ENCODE assay signal across 19 mouse cellular contexts in the genomic region with DNA sequence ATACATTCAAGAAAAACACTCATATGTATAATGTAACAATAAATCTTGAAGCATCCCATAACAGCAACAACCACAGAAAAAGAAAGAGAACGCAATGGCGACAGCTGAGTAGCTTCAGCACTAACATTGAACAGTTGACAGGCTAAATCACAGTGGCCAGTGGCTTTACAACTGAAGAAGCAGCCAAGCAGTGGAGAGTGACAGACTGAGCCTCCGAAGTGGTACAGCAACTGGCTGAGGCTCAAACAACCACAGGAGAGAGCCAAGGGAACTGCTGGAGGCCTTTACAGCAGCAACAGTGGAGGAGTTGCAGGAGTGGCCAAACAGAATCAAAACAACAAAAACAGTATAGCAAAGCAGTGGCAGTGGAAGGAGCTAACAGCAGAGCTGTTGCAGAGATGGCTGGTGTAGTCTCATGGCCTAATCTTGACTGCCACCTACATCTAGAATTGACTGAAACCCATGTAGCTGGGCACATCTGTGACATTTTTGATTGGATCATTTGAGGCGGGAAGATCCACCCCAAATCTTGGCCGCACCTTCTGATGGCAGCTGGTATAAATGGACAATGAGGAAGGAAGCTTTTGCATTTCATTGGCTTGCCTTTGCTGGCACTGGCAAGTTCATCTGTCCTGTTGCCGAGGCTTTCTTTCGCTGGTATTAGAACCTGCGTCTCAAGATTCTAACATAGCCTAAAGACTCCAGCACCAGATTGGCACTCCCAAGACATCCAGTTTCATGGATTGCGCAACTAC. TPM values are rescaled to one million over a fixed set of nuclear protein-coding genes. Genes with fewer than 3 reads are reported as not detected.
"Had no signal": no experiment of that assay in that cellular context is flagged by ENCODE, and none has a peak within 500 bp of the region (broad histone marks: within the 10 kb centered on the region; RNA-seq: fewer than 3 reads in every experiment).

No protein-coding gene starts in this region.

- DNase-seq: kidney, adult 18-20 months; kidney, adult 9 months; liver, embryonic 13.5 days; lung, adult 2 months; lung, postnatal 4 days; midbrain, embryonic 14.5 days; retina, postnatal 1 day; right cerebral cortex, postnatal 25 days; spleen, adult 18-20 months; thymus, postnatal 25 days had no signal

- H3K4me3 ChIP-seq: intestine, embryonic 15.5 days; liver, embryonic 13.5 days; myocyte; neural tube, embryonic 13.5 days; stomach, embryonic 15.5 days had no signal

- H3K4me1 ChIP-seq: intestine, embryonic 15.5 days; liver, embryonic 13.5 days; neural tube, embryonic 13.5 days; stomach, embryonic 15.5 days had no signal

- H3K9me3 ChIP-seq: intestine, embryonic 15.5 days; liver, embryonic 13.5 days; neural tube, embryonic 13.5 days; stomach, embryonic 15.5 days had no signal

- H3K27me3 ChIP-seq: intestine, embryonic 15.5 days; liver, embryonic 13.5 days; neural tube, embryonic 13.5 days; stomach, embryonic 15.5 days had no signal

- H3K9ac ChIP-seq: intestine, embryonic 15.5 days; liver, embryonic 13.5 days; neural tube, embryonic 13.5 days; stomach, embryonic 15.5 days had no signal

- H3K4me2 ChIP-seq: intestine, embryonic 15.5 days; liver, embryonic 13.5 days; midbrain, embryonic 11.5 days; neural tube, embryonic 13.5 days; stomach, embryonic 15.5 days had no signal

- H3K27ac ChIP-seq: intestine, embryonic 15.5 days; liver, embryonic 13.5 days; neural tube, embryonic 13.5 days; stomach, embryonic 15.5 days had no signal

- H3K36me3 ChIP-seq: intestine, embryonic 15.5 days; liver, embryonic 13.5 days; neural tube, embryonic 13.5 days; stomach, embryonic 15.5 days had no signal

- ATAC-seq: intestine, embryonic 15.5 days had no signal

RNA-seq across cellular contexts. Expression of a gene that starts 9.5 kb away (rescaled TPM):
- total RNA-seq: liver, adult 2 months; megakaryocyte progenitor cell, adult 5-6 weeks; neutrophil, adult 5-6 weeks had no signal
- polyA plus RNA-seq: liver, adult 2 months; midbrain, embryonic 11.5 days; myocyte; thymus, postnatal 0 days had no signal
